Mouse (Mus musculus) mouse embryonic stem cell (cell line): ENCODE data around the gene Cd247.

Experiments used
- in situ Hi-C, 2 experiments: fragments of 300-500 bp; cut with MboI; formaldehyde crosslinking; loops; 1 replicate in 1 of 2; 3 replicates in 1 of 2; pipeline ENCODE4 v1.14.3; 2019 to 2020; ENCODE audit warnings: low sequenced_read_pairs in 2 of 2, low pct_unique_long_range_greater_than_20kb in 1 of 2, mixed read lengths in 1 of 2; ENCODE audit not compliant: unreplicated experiment in 1 of 2

The Cd247 gene

GRCm38 (mm10) chr1:165811170-165811569 is 22.7 kb downstream of the Cd247 start:
- in situ Hi-C loops: no loop called here

- in situ Hi-C loops: no loop called here
Observed at GRCm38 (mm10) chr1:165812775-165813174, 24.3 kb downstream of the Cd247 start.

- in situ Hi-C loops: no loop called here
Observed at GRCm38 (mm10) chr1:165814116-165814515, 25.6 kb downstream of the Cd247 start.

DNA sequence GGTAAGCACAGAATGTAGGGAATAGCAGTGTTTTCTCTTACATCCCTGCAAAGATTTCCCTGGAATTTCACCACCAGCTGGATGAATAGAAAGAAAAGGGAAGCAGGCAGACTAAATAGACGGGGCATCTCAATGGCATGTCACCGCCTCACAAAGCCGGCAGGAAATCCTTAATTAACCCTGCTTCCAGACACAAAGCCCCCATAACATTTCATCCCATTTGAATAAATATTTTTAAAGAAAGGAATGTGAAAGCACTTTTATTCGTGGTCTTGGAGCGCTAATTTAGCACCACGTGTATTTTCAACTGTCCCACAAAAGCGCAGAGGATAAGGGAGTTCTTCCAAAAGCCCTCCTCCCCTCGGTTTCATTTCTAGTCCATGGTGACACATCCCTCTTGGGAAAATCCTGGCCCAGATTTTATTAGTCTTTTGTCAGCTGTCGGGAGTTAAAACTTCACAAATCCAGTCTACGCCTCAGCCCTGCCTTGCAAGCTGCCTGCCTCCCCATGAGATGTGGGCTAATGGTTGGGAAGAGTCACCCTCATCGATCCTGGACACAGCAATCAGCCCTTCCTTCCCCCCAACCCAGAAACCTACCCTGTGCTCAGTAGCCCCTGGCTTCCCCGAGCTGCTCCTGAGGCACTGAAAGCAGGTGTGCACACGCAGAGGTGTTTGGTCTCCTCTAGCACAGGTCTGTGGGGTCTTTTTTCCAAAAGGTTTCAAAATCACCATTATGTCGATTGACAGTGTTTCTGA is 26.2 kb downstream of the Cd247 start:
- in situ Hi-C loops: no loop called here

- in situ Hi-C loops: no loop called here
Observed at GRCm38 (mm10) chr1:165816391-165816790, 27.9 kb downstream of the Cd247 start.

GRCm38 (mm10) chr1:165817264-165817663 is 28.8 kb downstream of the Cd247 start:
- in situ Hi-C loops: no loop called here

GRCm38 (mm10) chr1:165818145-165818860 is 29.8 kb downstream of the Cd247 start:
- in situ Hi-C loops: no loop called here

- in situ Hi-C loops: no loop called here
Observed at GRCm38 (mm10) chr1:165819147-165819546, 30.7 kb downstream of the Cd247 start.

DNA sequence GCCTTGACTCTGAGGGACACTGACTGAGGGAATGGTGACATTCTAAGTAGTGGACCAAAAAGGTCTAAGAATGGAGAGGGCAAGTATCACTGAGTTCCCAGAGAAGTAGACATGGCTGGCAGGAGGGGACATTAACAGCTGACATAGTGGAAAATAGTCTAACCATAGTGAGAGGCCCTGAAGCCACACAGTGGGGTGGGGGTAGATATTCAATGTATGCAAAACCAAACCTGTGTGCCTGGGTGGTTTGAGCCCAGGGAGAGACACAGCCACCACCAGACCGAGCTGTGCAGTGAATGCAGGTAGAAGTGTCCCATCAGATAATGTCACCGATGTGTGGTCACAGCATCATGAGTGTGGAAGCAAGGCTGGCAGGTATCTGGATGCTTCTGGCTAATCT is 33.5 kb downstream of the Cd247 start:
- in situ Hi-C loops: no loop called here

GRCm38 (mm10) chr1:165828173-165828572 is 39.7 kb downstream of the Cd247 start:
- in situ Hi-C loops: no loop called here

DNA sequence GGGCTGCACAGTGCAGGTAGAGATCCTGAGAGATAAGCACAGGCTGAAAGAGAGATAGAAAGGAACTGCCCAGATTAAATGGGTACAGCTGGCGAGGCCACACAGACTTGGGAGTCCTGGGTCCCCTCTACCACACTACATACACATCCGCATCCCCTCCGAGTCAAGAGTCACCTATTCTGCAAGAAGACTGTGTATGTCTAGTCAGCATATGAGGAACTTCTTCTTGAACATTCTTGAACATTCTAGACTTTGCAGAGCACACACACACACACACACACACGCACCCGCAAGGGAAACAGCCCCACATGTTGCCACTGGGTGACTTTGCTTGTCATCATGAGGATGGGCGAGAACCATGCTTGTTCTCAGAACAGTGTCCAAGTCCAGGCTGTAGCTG is 40.1 kb downstream of the Cd247 start:
- in situ Hi-C loops: no loop called here

GRCm38 (mm10) chr1:165829890-165830289 is 41.4 kb downstream of the Cd247 start:
- in situ Hi-C loops: no loop called here

GRCm38 (mm10) chr1:165833244-165833643 is 44.8 kb downstream of the Cd247 start:
- in situ Hi-C loops: no loop called here

GRCm38 (mm10) chr1:165833910-165834632 is 45.6 kb downstream of the Cd247 start:
- in situ Hi-C loops: no loop called here

DNA sequence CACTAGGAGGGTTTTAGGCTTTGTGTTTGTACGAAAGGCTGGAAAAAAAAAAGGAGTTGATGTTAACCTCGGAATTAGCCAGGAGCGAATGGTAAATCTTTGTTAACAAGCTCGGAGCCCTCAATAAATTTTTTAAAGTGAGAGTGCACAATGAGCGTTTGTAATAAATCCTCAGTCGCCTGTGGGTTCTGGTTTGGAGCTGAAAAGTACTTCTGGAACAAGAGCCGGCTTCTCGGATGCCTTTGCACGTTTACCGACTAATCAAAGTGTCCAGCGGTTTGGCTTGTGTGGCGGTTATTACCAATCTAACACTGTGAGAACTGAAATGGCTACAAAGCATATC is 46.1 kb downstream of the Cd247 start:
- in situ Hi-C loops: no loop called here

DNA sequence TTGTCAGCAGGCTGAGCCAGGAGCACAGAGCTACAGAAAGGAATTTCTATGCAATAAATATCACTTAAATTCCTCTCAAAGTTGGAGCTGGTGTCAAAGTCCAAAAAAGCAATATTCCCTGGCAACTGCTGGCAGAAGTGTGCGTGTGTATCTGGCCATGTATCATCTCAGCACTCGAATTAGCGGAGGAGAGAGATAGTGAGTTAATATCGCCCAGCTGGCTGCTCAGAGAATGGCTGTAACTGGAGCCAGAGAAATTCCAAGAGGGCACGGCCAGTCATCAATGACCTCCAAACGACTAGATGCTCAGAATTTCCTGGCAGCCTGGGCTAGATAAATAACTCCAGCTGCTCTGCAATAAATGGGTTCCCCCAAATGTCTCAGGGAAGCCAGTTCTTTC is 48.0 kb downstream of the Cd247 start:
- in situ Hi-C loops: no loop called here

DNA sequence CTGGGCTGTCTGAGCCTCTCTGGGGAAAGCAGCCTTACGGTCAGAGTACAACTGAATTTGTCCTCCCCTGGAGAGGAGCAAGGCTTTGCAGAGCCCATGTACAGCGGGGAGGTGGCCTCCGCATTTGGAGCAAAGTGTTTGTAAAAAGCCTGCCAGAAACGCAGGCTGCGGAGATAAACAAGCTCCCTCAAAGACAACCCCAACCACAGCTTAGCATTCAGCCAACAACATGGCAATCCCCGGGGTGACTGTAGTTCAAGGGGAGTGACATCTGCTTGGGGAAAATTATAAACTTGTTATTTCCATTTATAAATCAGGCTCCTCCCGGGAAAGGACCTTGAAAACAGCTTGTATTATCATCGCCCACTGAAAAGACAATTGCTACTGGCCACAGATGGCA is 49.1 kb downstream of the Cd247 start:
- in situ Hi-C loops: no loop called here

- in situ Hi-C loops: no loop called here
Observed at GRCm38 (mm10) chr1:165839201-165839600, 50.7 kb downstream of the Cd247 start.

DNA sequence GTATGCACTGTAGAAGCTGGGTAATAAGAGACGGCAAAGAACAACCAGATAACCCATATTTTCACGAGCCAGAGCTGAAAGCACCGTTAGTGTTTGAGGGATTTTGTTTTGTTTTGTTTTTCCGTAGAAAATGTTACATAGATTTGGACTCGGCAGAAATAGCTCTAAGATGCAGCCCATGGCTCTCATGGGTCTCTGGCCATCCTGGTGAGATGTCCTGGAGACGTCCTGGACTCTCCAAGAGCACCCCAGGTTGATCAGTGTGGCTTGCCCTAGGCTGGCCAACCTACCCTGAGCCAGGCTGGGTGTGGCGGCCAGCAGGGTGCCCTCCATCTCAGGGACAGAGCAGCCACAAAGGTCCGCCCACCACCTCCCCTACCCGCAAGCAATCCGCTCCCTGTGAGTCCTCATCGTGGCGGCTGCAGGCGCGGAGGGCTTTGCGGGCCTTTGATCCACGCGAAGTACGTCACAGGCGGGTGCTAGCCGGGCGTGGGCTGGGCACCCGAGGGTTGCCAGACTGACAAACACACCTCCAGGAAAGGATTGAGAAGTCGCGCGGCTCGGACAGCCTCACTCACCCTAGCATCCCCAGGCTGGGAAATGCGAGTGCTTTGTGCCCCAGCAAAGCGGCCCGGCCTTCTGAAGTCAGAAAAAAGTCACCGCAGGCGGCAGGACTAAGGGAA is 52.2 kb downstream of the Cd247 start:
- in situ Hi-C loops: no loop called here
